Mouse (Mus musculus) ES-Bruce4 (cell line): ENCODE measurements around the gene Pcare.

Experiments used
- CTCF ChIP-seq: IDR thresholded peaks from one replicate; pipeline ENCODE4 v1.8.1; 2011; ENCODE audit warnings: low read depth, low read length
- EP300 ChIP-seq: IDR thresholded peaks from 2 replicates; pipeline ENCODE4 v1.6.1; 2011; ENCODE audit warnings: low read depth, low read length; ENCODE audit not compliant: insufficient read depth
- POLR2A ChIP-seq: IDR thresholded peaks from one replicate; pipeline ENCODE4 v1.8.1; 2011; ENCODE audit warnings: low read length; ENCODE audit not compliant: insufficient read depth

DNA sequence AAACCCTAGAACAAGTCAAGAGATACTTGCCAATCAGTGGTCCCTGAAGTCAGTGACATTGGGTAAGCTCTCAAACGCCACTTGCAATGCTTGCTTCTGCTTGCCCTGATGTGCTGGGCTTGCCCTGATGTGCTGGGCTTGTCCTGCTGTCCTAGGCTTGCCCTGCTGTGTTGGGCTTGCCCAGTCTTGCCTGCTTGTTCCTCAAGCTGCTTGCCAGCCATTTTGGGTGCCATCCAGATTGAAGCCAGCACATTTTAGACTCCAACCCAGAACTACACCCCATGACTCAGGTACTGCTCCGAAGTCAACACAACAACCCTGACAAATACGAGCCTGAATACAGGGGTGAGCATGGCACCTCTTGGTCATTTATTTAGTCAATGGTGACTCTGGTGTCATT is 10.5 kb downstream of the Pcare start:
- TF ChIP-seq POLR2A (no peak), CTCF (no peak), EP300 (no peak)
